Mouse (Mus musculus): ENCODE data around the gene Mrto4. TPM values are rescaled to one million over a fixed set of nuclear protein-coding genes. Genes with fewer than 3 reads are reported as not detected.

Gene Mrto4
- polyA plus RNA-seq, 1 experiment from 2014 or later = 109 TPM

- Histone ChIP-seq H3K4me3 (ENCODE audit: low read length) (peak overlapping the region; percentile 91), H3K4me1 (ENCODE audit: control insufficient read depth, insufficient read depth, low read length) (peaks cover 18% of the 10 kb centered on the region), H3K36me3 (ENCODE audit: control insufficient read depth, insufficient read depth, low read length) (0 out of 2 replicates have a peak, but pooled peaks cover 3% of the 10 kb centered on the region), H3K4me2 (ENCODE audit: low read depth, low read length) (peak overlapping the region; percentile 55), H3K27ac (ENCODE audit: low read length) (peak overlapping the region; percentile 77), H3K9ac (ENCODE audit: low read depth, low read length) (peak overlapping the region; percentile 87), H3K27me3 (replicated peaks; ENCODE audit: control insufficient read depth, insufficient read depth, low read length) (no peaks in the 10 kb centered on the region), H3K9me3 (ENCODE audit: control insufficient read depth, low read length) (no peaks in the 10 kb centered on the region)
- ATAC-seq = peak; percentile 98
- under 1% methylated on average over 53 of the region's 54 CpGs for WGBS
These were observed 27.9 kb upstream of the Mrto4 start for GRCm38 (mm10) chr4:139380207-139380748.

- 0 out of 2 replicates have a peak, but pooled peaks cover 4% of the 10 kb centered on the region for H3K36me3 ChIP-seq (ENCODE audit: control insufficient read depth, insufficient read depth, low read length)
- H3K9ac ChIP-seq (ENCODE audit: low read depth, low read length) = peak overlapping the region; percentile 80
- no peak for ATAC-seq
- H3K27ac ChIP-seq (ENCODE audit: low read length) = peak overlapping the region; percentile 77; the same call in 1 of the 2 replicates
- no peaks in the 10 kb centered on the region for H3K27me3 ChIP-seq (replicated peaks; ENCODE audit: control insufficient read depth, insufficient read depth, low read length)
- H3K4me2 ChIP-seq (ENCODE audit: low read depth, low read length) = peak overlapping the region; percentile 55
- WGBS = 9% methylated on average over 8 of the region's 8 CpGs
- peaks cover 16% of the 10 kb centered on the region for H3K4me1 ChIP-seq (ENCODE audit: control insufficient read depth, insufficient read depth, low read length)
- no peaks in the 10 kb centered on the region for H3K9me3 ChIP-seq (ENCODE audit: control insufficient read depth, low read length)
- H3K4me3 ChIP-seq (ENCODE audit: low read length) = peak overlapping the region; percentile 91
These were observed 27.3 kb upstream of the Mrto4 start for GRCm38 (mm10) chr4:139379719-139380118.

- Histone ChIP-seq H3K4me3 (ENCODE audit: low read length) (no peak overlapping the region), H3K4me1 (ENCODE audit: control insufficient read depth, insufficient read depth, low read length) (no peaks in the 10 kb centered on the region), H3K36me3 (ENCODE audit: control insufficient read depth, insufficient read depth, low read length) (peaks cover 28% of the 10 kb centered on the region), H3K4me2 (ENCODE audit: low read depth, low read length) (no peak overlapping the region), H3K9me3 (ENCODE audit: control insufficient read depth, low read length) (no peaks in the 10 kb centered on the region), H3K9ac (ENCODE audit: low read depth, low read length) (no peak overlapping the region), H3K27ac (ENCODE audit: low read length) (no peak overlapping the region), H3K27me3 (replicated peaks; ENCODE audit: control insufficient read depth, insufficient read depth, low read length) (no peaks in the 10 kb centered on the region)
- no peak for ATAC-seq
- 87% methylated on average over 10 of the region's 10 CpGs for WGBS
These were observed 21.2 kb upstream of the Mrto4 start for GRCm38 (mm10) chr4:139373531-139373930.

GRCm38 (mm10) chr4:139373130-139373529 is 20.8 kb upstream of the Mrto4 start:
- Histone ChIP-seq H3K4me3 (ENCODE audit: low read length) (no peak overlapping the region), H3K4me1 (ENCODE audit: control insufficient read depth, insufficient read depth, low read length) (no peaks in the 10 kb centered on the region), H3K36me3 (ENCODE audit: control insufficient read depth, insufficient read depth, low read length) (peaks cover 29% of the 10 kb centered on the region), H3K4me2 (ENCODE audit: low read depth, low read length) (no peak overlapping the region), H3K27me3 (replicated peaks; ENCODE audit: control insufficient read depth, insufficient read depth, low read length) (no peaks in the 10 kb centered on the region), H3K9ac (ENCODE audit: low read depth, low read length) (no peak overlapping the region), H3K27ac (ENCODE audit: low read length) (no peak overlapping the region), H3K9me3 (ENCODE audit: control insufficient read depth, low read length) (no peaks in the 10 kb centered on the region)
- 92% methylated on average over 4 of the region's 4 CpGs for WGBS
- ATAC-seq = no peak

GRCm38 (mm10) chr4:139368038-139368437 is 15.7 kb upstream of the Mrto4 start:
- peaks cover 41% of the 10 kb centered on the region for H3K36me3 ChIP-seq (ENCODE audit: control insufficient read depth, insufficient read depth, low read length)
- no peaks in the 10 kb centered on the region for H3K9me3 ChIP-seq (ENCODE audit: control insufficient read depth, low read length)
- WGBS = 93% methylated on average over 5 of the region's 5 CpGs
- H3K27me3 ChIP-seq (replicated peaks; ENCODE audit: control insufficient read depth, insufficient read depth, low read length) = no peaks in the 10 kb centered on the region
- no peak overlapping the region for H3K9ac ChIP-seq (ENCODE audit: low read depth, low read length)
- no peak overlapping the region for H3K4me2 ChIP-seq (ENCODE audit: low read depth, low read length)
- H3K4me3 ChIP-seq (ENCODE audit: low read length) = no peak overlapping the region
- H3K27ac ChIP-seq (ENCODE audit: low read length) = no peak overlapping the region
- H3K4me1 ChIP-seq (ENCODE audit: control insufficient read depth, insufficient read depth, low read length) = no peaks in the 10 kb centered on the region
- no peak for ATAC-seq

GRCm38 (mm10) chr4:139367336-139367735 is 15.0 kb upstream of the Mrto4 start:
- Histone ChIP-seq H3K27ac (ENCODE audit: low read length) (no peak overlapping the region), H3K4me2 (ENCODE audit: low read depth, low read length) (no peak overlapping the region), H3K9me3 (ENCODE audit: control insufficient read depth, low read length) (no peaks in the 10 kb centered on the region), H3K4me1 (ENCODE audit: control insufficient read depth, insufficient read depth, low read length) (no peaks in the 10 kb centered on the region), H3K36me3 (ENCODE audit: control insufficient read depth, insufficient read depth, low read length) (peaks cover 41% of the 10 kb centered on the region), H3K4me3 (ENCODE audit: low read length) (no peak overlapping the region), H3K9ac (ENCODE audit: low read depth, low read length) (no peak overlapping the region), H3K27me3 (replicated peaks; ENCODE audit: control insufficient read depth, insufficient read depth, low read length) (no peaks in the 10 kb centered on the region)
- WGBS = 88% methylated on average over 3 of the region's 3 CpGs
- ATAC-seq = no peak

- ATAC-seq = peak; percentile 46; the same call in 1 of the 2 replicates
- peaks cover 25% of the 10 kb centered on the region for H3K36me3 ChIP-seq (ENCODE audit: control insufficient read depth, insufficient read depth, low read length)
- H3K27me3 ChIP-seq (replicated peaks; ENCODE audit: control insufficient read depth, insufficient read depth, low read length) = no peaks in the 10 kb centered on the region
- no peak overlapping the region for H3K4me3 ChIP-seq (ENCODE audit: low read length)
- H3K9ac ChIP-seq (ENCODE audit: low read depth, low read length) = no peak overlapping the region
- H3K27ac ChIP-seq (ENCODE audit: low read length) = no peak overlapping the region
- no peak overlapping the region for H3K4me2 ChIP-seq (ENCODE audit: low read depth, low read length)
- 94% methylated on average over 11 of the region's 11 CpGs for WGBS
- no peaks in the 10 kb centered on the region for H3K4me1 ChIP-seq (ENCODE audit: control insufficient read depth, insufficient read depth, low read length)
- H3K9me3 ChIP-seq (ENCODE audit: control insufficient read depth, low read length) = no peaks in the 10 kb centered on the region
These were observed 8.6 kb upstream of the Mrto4 start for GRCm38 (mm10) chr4:139360761-139361548.

- Histone ChIP-seq H3K4me2 (ENCODE audit: low read depth, low read length) (no peak overlapping the region), H3K4me3 (ENCODE audit: low read length) (no peak overlapping the region), H3K9me3 (ENCODE audit: control insufficient read depth, low read length) (no peaks in the 10 kb centered on the region), H3K27ac (ENCODE audit: low read length) (no peak overlapping the region), H3K9ac (ENCODE audit: low read depth, low read length) (no peak overlapping the region), H3K4me1 (ENCODE audit: control insufficient read depth, insufficient read depth, low read length) (peaks cover 4% of the 10 kb centered on the region), H3K36me3 (ENCODE audit: control insufficient read depth, insufficient read depth, low read length) (peaks cover 15% of the 10 kb centered on the region; the same call in 1 of the 2 replicates), H3K27me3 (replicated peaks; ENCODE audit: control insufficient read depth, insufficient read depth, low read length) (no peaks in the 10 kb centered on the region)
- 89% methylated on average over 3 of the region's 3 CpGs for WGBS
- ATAC-seq = no peak
These were observed 4.8 kb upstream of the Mrto4 start for GRCm38 (mm10) chr4:139357211-139357610.

GRCm38 (mm10) chr4:139352832-139353231 is 456 bp upstream of the Mrto4 start:
- H3K27me3 ChIP-seq (replicated peaks; ENCODE audit: control insufficient read depth, insufficient read depth, low read length) = no peaks in the 10 kb centered on the region
- H3K36me3 ChIP-seq (ENCODE audit: control insufficient read depth, insufficient read depth, low read length) = peaks cover 15% of the 10 kb centered on the region; the same call in 1 of the 2 replicates
- H3K9me3 ChIP-seq (ENCODE audit: control insufficient read depth, low read length) = no peaks in the 10 kb centered on the region
- H3K27ac ChIP-seq (ENCODE audit: low read length) = peak overlapping the region; percentile 98; the same call in 1 of the 2 replicates
- ATAC-seq = peak; percentile 58
- H3K4me3 ChIP-seq (ENCODE audit: low read length) = peak overlapping the region; percentile 82
- peak overlapping the region; percentile 94 for H3K9ac ChIP-seq (ENCODE audit: low read depth, low read length)
- peak overlapping the region; percentile 75 for H3K4me2 ChIP-seq (ENCODE audit: low read depth, low read length)
- 1% methylated on average over 7 of the region's 7 CpGs for WGBS
- H3K4me1 ChIP-seq (ENCODE audit: control insufficient read depth, insufficient read depth, low read length) = peaks cover 17% of the 10 kb centered on the region

Data from intestine, embryonic 16.5 days (tissue).